Mouse (Mus musculus): ENCODE measurements around the gene Abhd17b. TPM values are rescaled to one million over a fixed set of nuclear protein-coding genes. Genes with fewer than 3 reads are reported as not detected.
"Not testable (repeated sequence)": the region's sequence is repeated elsewhere in the genome, so short reads cannot be mapped to it uniquely, and the experiment has no call there.

Gene Abhd17b
- polyA plus RNA-seq, 1 experiment from 2014 or later: 18.1 TPM

DNA sequence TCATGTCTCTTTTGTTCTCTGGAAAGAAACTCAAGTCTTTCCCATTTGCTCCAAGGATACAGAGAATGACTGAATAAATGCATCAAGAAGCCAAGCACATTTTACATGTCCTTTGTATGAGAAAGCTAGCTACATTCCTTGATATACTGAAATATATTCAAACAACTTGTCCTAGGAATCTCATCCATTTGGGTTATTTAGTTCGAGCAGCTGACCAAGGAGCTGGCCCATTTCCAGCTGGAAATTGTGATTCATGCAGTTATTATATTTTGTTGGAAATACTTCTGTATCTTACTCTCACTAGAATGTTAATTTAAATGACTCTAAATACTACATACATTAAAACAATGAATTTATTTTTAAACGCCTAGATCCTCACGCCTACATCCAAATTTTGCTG, 63.5 kb downstream of the Abhd17b start:
- Histone ChIP-seq H3K36me3 (no peaks in the 10 kb centered on the region), H3K9me3 (replicated peaks) (no peaks in the 10 kb centered on the region), H3K4me2 (no peak overlapping the region), H3K4me1 (replicated peaks) (peaks cover 3% of the 10 kb centered on the region; the same call in 1 of the 2 replicates), H3K4me3 (no peak overlapping the region), H3K9ac (no peak overlapping the region), H3K27me3 (no peaks in the 10 kb centered on the region), H3K27ac (no peak overlapping the region)
- ATAC-seq (replicated peaks; ENCODE audit: insufficient number of reproducible peaks, insufficient read depth, low FRiP score, low read depth): no peak
- 78% methylated on average over 3 of the region's 3 CpGs for WGBS

DNA sequence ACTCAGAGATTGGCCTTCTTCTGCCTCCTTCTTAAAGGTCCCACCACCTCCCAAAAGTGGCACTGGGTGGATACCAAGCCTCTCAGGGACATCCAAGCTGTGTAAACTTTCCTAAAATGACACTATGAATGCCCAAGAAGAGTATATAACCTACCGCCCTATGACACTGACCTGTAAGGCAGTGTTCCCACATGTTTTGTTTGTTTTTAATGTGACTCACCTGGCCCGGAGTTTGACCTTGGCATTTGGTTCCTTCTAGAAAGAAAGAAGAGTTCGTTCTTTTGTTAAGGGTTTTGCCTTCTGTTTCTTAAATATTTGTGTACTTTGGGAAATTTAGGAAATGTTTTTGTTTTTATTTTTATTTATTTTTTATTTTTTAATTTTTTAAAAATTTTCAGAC, 66.2 kb downstream of the Abhd17b start:
- H3K9ac ChIP-seq: no peak overlapping the region
- no peaks in the 10 kb centered on the region for H3K27me3 ChIP-seq
- H3K9me3 ChIP-seq (replicated peaks): no peaks in the 10 kb centered on the region
- H3K4me2 ChIP-seq: no peak overlapping the region
- H3K4me3 ChIP-seq: no peak overlapping the region
- H3K27ac ChIP-seq: no peak overlapping the region
- no peak for ATAC-seq (replicated peaks; ENCODE audit: insufficient number of reproducible peaks, insufficient read depth, low FRiP score, low read depth)
- peaks cover 3% of the 10 kb centered on the region; the same call in 1 of the 2 replicates for H3K4me1 ChIP-seq (replicated peaks)
- WGBS: 86% methylated on average over 3 of the region's 3 CpGs
- no peaks in the 10 kb centered on the region for H3K36me3 ChIP-seq

DNA sequence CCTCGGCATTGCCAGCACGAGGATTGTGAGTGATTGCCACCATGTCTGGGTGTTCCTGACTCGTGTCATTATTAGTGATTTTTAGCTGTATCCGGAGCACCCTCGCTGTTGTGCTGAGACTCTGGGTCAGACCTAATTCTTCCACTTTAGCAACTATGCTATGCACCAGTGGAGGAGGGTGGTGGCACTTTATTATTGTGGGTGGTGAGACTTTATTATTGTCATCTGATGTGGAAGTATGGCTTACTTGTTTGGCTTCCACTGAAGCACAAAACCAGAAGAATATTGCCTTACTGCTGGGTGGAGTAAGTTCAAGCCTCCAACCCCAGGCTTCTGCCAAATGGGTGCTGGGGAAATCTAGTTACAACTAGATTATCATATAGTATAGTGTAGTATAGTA, 68.0 kb downstream of the Abhd17b start:
- Histone ChIP-seq H3K4me1 (replicated peaks) (no peaks in the 10 kb centered on the region), H3K4me2 (no peak overlapping the region), H3K9ac (no peak overlapping the region), H3K4me3 (no peak overlapping the region), H3K9me3 (replicated peaks) (no peaks in the 10 kb centered on the region), H3K27me3 (no peaks in the 10 kb centered on the region), H3K27ac (no peak overlapping the region), H3K36me3 (no peaks in the 10 kb centered on the region)
- no peak for ATAC-seq (replicated peaks; ENCODE audit: insufficient number of reproducible peaks, insufficient read depth, low FRiP score, low read depth)
- WGBS: 90% methylated on average over 5 of the region's 5 CpGs

DNA sequence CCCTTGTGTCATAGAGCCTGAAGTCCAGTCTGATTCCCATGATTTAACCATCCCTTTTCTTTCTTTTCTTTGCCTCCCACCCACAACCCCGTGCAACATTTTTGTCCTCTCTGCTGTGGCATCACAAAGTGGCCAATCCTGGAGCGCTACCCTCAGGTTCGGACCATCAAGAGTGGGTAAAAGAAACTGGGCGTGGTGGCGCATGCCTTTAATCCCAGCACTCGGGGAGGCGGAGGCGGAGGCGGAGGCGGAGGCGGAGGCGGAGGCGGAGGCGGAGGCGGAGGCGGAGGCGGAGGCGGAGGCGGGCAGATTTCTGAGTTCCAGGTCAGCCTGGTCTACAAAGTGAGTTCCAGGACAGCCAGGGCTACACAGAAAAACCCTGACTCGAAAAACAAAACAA, 70.3 kb downstream of the Abhd17b start:
- H3K9me3 ChIP-seq (replicated peaks); H3K27me3 ChIP-seq; H3K4me2 ChIP-seq; H3K36me3 ChIP-seq; ATAC-seq (replicated peaks; ENCODE audit: insufficient number of reproducible peaks, insufficient read depth, low FRiP score, low read depth); H3K9ac ChIP-seq; H3K4me3 ChIP-seq; H3K4me1 ChIP-seq (replicated peaks); H3K27ac ChIP-seq: not testable (repeated sequence)
- WGBS: 94% methylated on average over 20 of the region's 20 CpGs

DNA sequence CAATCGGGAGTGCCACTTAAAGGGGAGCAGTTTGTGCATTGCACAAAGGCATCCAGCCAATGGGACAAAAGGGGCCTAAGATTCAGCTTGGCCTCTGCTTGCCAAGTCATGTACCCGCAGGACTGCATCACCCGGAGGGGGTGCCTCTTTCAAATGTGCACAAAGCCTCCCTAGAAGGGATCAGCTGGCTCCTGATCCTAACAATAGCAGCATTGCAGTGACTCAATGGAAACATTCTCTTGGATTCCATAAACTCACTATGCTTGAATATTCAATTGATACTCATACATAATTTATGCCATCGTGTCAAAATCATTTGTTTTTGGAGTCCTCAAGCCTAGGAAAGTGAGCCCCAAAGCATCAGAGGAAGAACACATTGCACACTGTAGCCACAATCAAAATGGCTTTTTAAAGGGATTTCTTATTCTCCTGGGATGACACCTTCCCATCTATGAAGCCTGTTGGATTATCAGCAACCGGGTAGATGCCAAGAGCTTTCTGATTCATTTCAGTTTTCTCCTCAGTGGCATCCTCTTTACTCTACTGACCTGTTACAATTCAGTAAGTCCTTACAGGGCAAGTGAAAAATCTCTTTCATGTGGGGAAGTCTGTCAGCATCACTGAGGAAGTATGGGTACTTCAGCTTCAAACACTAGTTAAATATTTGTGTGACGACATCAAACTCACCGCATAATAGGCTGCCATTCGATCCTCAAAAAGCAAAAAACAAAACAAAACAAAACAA, 71.1 kb downstream of the Abhd17b start:
- H3K36me3 ChIP-seq: no peaks in the 10 kb centered on the region
- no peak overlapping the region for H3K27ac ChIP-seq
- no peaks in the 10 kb centered on the region for H3K27me3 ChIP-seq
- no peak overlapping the region for H3K4me2 ChIP-seq
- no peaks in the 10 kb centered on the region for H3K4me1 ChIP-seq (replicated peaks)
- H3K9ac ChIP-seq: no peak overlapping the region
- ATAC-seq (replicated peaks; ENCODE audit: insufficient number of reproducible peaks, insufficient read depth, low FRiP score, low read depth): no peak
- 79% methylated on average over 8 of the region's 8 CpGs for WGBS
- H3K4me3 ChIP-seq: no peak overlapping the region
- H3K9me3 ChIP-seq (replicated peaks): no peaks in the 10 kb centered on the region

DNA sequence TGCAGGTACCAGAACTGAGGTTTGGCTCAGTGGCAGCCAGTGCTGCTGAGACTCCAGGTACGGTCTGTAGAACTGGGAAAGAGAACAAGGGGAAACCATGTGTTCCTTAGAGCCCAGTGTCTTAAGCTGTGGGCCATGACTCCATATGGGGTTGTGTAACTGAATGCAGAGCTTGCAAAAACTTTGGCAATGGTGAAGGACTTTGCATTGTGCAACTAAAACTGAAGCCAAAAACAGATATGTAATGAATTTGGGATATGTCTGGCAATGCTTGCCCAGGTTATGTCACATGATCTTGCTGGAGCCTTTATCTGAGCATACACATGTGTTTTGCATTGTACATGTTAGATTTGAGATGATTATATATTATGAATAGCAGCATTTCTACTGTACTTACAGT, 72.2 kb downstream of the Abhd17b start:
- no peak overlapping the region for H3K4me3 ChIP-seq
- 85% methylated on average over 1 of the region's 1 CpGs for whole genome bisulfite sequencing

DNA sequence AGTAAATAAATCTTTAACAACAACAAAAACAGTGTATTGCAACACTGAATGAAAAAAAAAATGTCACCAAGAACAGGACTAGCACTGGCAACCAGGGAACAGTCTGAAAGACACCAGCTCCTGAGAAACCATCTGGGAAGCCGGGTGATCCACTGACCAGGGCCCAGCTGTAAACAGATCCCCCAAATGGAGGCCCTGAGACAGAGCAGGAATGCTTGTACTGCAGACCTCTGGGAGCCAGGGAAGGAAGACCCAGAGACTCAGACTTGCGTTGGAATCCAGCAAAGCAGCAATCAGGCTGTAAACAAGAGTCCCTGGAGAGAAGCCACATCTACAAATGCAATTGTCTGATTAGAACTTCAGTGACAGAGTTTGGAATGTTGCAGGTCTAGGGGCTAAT, 74.1 kb downstream of the Abhd17b start:
- WGBS: 32% methylated on average over 2 of the region's 2 CpGs
- no peak overlapping the region for H3K27ac ChIP-seq

More for the DNA sequence above, 72.2 kb downstream of the Abhd17b start:
- Histone ChIP-seq H3K36me3 (no peaks in the 10 kb centered on the region), H3K27me3 (no peaks in the 10 kb centered on the region), H3K27ac (no peak overlapping the region), H3K9me3 (replicated peaks) (no peaks in the 10 kb centered on the region), H3K4me1 (replicated peaks) (no peaks in the 10 kb centered on the region), H3K9ac (no peak overlapping the region), H3K4me2 (no peak overlapping the region)
- ATAC-seq (replicated peaks; ENCODE audit: insufficient number of reproducible peaks, insufficient read depth, low FRiP score, low read depth): no peak

DNA sequence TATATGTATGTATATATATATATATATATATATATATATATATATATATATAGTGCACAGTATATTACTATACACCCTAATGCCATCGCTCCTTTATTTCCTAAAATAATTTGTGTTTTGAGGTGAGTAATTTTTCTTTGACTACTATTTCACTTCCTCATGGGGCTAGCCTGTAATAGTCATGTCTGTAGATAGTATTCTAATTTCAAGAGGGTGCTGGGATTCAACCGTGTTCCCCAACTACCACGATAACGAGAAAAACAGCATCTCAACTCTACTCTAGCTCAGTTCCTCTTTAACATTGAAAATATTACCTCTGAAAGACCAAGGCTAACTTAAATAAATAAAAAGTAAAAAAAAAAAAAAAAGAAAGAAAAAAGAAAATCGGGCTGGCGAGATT, 75.4 kb downstream of the Abhd17b start:
- WGBS: 82% methylated on average over 6 of the region's 6 CpGs
- H3K4me2 ChIP-seq: no peak overlapping the region
- H3K27me3 ChIP-seq: no peaks in the 10 kb centered on the region
- no peak for ATAC-seq (replicated peaks; ENCODE audit: insufficient number of reproducible peaks, insufficient read depth, low FRiP score, low read depth)
- H3K9me3 ChIP-seq (replicated peaks): no peaks in the 10 kb centered on the region
- no peaks in the 10 kb centered on the region for H3K4me1 ChIP-seq (replicated peaks)
- no peak overlapping the region for H3K9ac ChIP-seq
- no peak overlapping the region for H3K4me3 ChIP-seq
- H3K27ac ChIP-seq: no peak overlapping the region
- no peaks in the 10 kb centered on the region for H3K36me3 ChIP-seq

More for the DNA sequence above, 74.1 kb downstream of the Abhd17b start:
- Histone ChIP-seq H3K4me3 (no peak overlapping the region), H3K4me2 (no peak overlapping the region), H3K9me3 (replicated peaks) (no peaks in the 10 kb centered on the region), H3K4me1 (replicated peaks) (no peaks in the 10 kb centered on the region), H3K36me3 (no peaks in the 10 kb centered on the region), H3K9ac (no peak overlapping the region), H3K27me3 (no peaks in the 10 kb centered on the region)
- no peak for ATAC-seq (replicated peaks; ENCODE audit: insufficient number of reproducible peaks, insufficient read depth, low FRiP score, low read depth)

DNA sequence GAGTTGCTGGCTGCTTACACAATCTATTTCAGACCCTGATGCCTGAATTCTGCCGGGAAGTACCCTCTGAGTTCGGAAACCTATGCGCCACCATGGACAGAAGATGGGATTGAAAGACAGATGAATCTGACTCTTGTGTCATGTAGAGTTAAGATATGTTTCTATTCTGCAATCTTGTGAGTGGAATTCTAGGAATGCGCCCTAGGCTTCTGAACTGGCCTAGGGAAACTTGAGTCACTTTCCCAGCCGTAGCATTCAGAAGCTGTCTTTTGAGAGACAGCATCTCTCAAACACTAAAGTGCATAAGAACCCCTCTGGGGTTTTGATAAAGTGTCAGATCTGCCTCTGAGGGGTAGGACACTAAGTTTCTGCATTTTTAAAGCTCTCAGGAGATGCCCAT, 78.9 kb downstream of the Abhd17b start:
- H3K9me3 ChIP-seq (replicated peaks): no peaks in the 10 kb centered on the region
- WGBS: 62% methylated on average over 5 of the region's 5 CpGs
- H3K4me3 ChIP-seq: no peak overlapping the region
- no peaks in the 10 kb centered on the region for H3K27me3 ChIP-seq
- no peaks in the 10 kb centered on the region for H3K36me3 ChIP-seq
- no peaks in the 10 kb centered on the region for H3K4me1 ChIP-seq (replicated peaks)
- ATAC-seq (replicated peaks; ENCODE audit: insufficient number of reproducible peaks, insufficient read depth, low FRiP score, low read depth): no peak
- H3K27ac ChIP-seq: no peak overlapping the region
- H3K4me2 ChIP-seq: no peak overlapping the region
- no peak overlapping the region for H3K9ac ChIP-seq

DNA sequence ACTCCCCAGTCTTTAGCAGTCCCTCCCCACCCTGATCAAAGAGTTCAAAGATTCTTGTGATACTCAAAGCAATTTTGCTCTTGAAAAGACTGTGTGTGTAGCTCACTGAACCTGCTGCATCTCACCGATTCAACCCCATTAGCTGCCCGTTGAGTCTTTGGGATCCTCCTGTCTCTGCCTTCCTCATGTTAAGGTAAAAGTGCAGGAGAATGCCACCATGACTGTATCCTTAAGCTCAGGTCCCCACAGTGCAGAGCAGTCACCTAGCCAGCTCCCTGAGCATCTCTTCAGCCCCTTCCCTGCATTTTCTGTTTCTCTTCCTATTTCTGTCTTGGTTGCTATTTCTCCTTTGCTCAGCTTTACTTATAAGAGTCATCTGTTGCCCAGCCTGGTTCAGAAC, 80.2 kb downstream of the Abhd17b start:
- H3K27me3 ChIP-seq: no peaks in the 10 kb centered on the region
- no peak for ATAC-seq (replicated peaks; ENCODE audit: insufficient number of reproducible peaks, insufficient read depth, low FRiP score, low read depth)
- H3K27ac ChIP-seq: no peak overlapping the region
- H3K36me3 ChIP-seq: no peaks in the 10 kb centered on the region
- H3K9ac ChIP-seq: no peak overlapping the region
- no peak overlapping the region for H3K4me2 ChIP-seq
- no peak overlapping the region for H3K4me3 ChIP-seq
- H3K9me3 ChIP-seq (replicated peaks): no peaks in the 10 kb centered on the region
- H3K4me1 ChIP-seq (replicated peaks): 0 out of 2 replicates have a peak, but pooled peaks cover 2% of the 10 kb centered on the region
- 88% methylated on average over 2 of the region's 2 CpGs for WGBS

DNA sequence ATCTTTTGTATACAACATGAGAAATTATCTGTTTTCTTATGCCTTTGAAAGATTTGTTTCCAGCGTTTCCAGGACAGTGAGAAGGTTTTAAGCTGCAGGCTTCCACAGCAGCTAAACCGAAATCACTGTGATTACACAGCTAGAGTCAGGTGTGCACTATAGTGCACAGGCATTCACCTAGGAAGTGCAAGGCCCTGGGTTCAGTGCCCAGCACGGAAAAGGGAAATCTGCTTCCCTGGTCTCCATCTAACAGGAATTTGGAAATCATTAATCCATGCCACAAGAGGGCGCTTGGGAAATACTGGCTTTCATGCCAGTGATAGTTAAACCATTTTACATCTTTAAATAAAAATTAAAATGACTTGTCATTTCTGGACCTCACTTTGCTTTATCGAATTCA, 81.1 kb downstream of the Abhd17b start:
- Histone ChIP-seq H3K27ac (no peak overlapping the region), H3K4me1 (replicated peaks) (0 out of 2 replicates have a peak, but pooled peaks cover 7% of the 10 kb centered on the region), H3K36me3 (no peaks in the 10 kb centered on the region), H3K27me3 (no peaks in the 10 kb centered on the region), H3K4me3 (no peak overlapping the region), H3K4me2 (no peak overlapping the region), H3K9ac (no peak overlapping the region), H3K9me3 (replicated peaks) (no peaks in the 10 kb centered on the region)
- ATAC-seq (replicated peaks; ENCODE audit: insufficient number of reproducible peaks, insufficient read depth, low FRiP score, low read depth): no peak
- WGBS: 31% methylated on average over 5 of the region's 5 CpGs

Data from heart, embryonic 15.5 days (tissue).